Mouse (Mus musculus): Measurements from ENCODE around the gene Ssrp1. TPM values are rescaled to one million over a fixed set of nuclear protein-coding genes. Genes with fewer than 3 reads are reported as not detected.
A peak's percentile ranks its signal among the peaks of the same experiment; 100 is the strongest.

Ssrp1 gene
- total RNA-seq, 2 experiments from 2014 or later, result 104 TPM

GRCm38 (mm10) chr2:85034169-85034568 is 2.9 kb upstream of the Ssrp1 start:
- no peak for DNase-seq (ENCODE audit: low spot score in 2 of 2)

GRCm38 (mm10) chr2:85036507-85037046 is 457 bp upstream of the Ssrp1 start:
- no peak for DNase-seq (ENCODE audit: low spot score in 2 of 2)

- no peak for DNase-seq (ENCODE audit: low spot score in 2 of 2)
These were observed 1.3 kb downstream of the Ssrp1 start for GRCm38 (mm10) chr2:85038336-85038735.

GRCm38 (mm10) chr2:85043623-85044022 is 6.6 kb downstream of the Ssrp1 start:
- DNase-seq (ENCODE audit: low spot score in 2 of 2), result no peak

GRCm38 (mm10) chr2:85046222-85046621 is 9.2 kb downstream of the Ssrp1 start:
- DNase-seq (ENCODE audit: low spot score in 2 of 2), result no peak

- DNase-seq (ENCODE audit: low spot score in 2 of 2), result no peak
These were observed 10.0 kb downstream of the Ssrp1 start for GRCm38 (mm10) chr2:85047081-85047480.

GRCm38 (mm10) chr2:85047596-85048167 is 10.6 kb downstream of the Ssrp1 start, which contains the start of gene Tnks1bp1:
Tnks1bp1 (plus strand) TSS chr2:85048022.
- DNase-seq (ENCODE audit: low spot score in 2 of 2), result peak; percentile 90 to 95

- peak; percentile 70 to 79 for DNase-seq (ENCODE audit: low spot score in 2 of 2)
These were observed 11.2 kb downstream of the Ssrp1 start for GRCm38 (mm10) chr2:85048168-85048751.

- no peak for DNase-seq (ENCODE audit: low spot score in 2 of 2)
These were observed 12.2 kb downstream of the Ssrp1 start for GRCm38 (mm10) chr2:85049277-85049676.

GRCm38 (mm10) chr2:85050001-85050634 is 13.1 kb downstream of the Ssrp1 start:
- DNase-seq (ENCODE audit: low spot score in 2 of 2), result peak in 1 of 2 experiments; percentile 54

- DNase-seq (ENCODE audit: low spot score in 2 of 2), result no peak
These were observed 13.7 kb downstream of the Ssrp1 start for GRCm38 (mm10) chr2:85050746-85051145.

GRCm38 (mm10) chr2:85053192-85053816 is 16.3 kb downstream of the Ssrp1 start:
- no peak for DNase-seq (ENCODE audit: low spot score in 2 of 2)

GRCm38 (mm10) chr2:85056711-85057110 is 19.7 kb downstream of the Ssrp1 start:
- no peak for DNase-seq (ENCODE audit: low spot score in 2 of 2)

- DNase-seq (ENCODE audit: low spot score in 2 of 2), result no peak
These were observed 22.6 kb downstream of the Ssrp1 start for GRCm38 (mm10) chr2:85059677-85060076.

- no peak for DNase-seq (ENCODE audit: low spot score in 2 of 2)
These were observed 23.6 kb downstream of the Ssrp1 start for GRCm38 (mm10) chr2:85060591-85061060.

- DNase-seq (ENCODE audit: low spot score in 2 of 2), result no peak
These were observed 24.1 kb downstream of the Ssrp1 start for GRCm38 (mm10) chr2:85061107-85061541.

GRCm38 (mm10) chr2:85065141-85065875 is 28.3 kb downstream of the Ssrp1 start:
- peak in 1 of 2 experiments; percentile 39 for DNase-seq (ENCODE audit: low spot score in 2 of 2)

GRCm38 (mm10) chr2:85066937-85067336 is 29.9 kb downstream of the Ssrp1 start:
- no peak for DNase-seq (ENCODE audit: low spot score in 2 of 2)

GRCm38 (mm10) chr2:85067903-85068625 is 31.0 kb downstream of the Ssrp1 start:
- no peak for DNase-seq (ENCODE audit: low spot score in 2 of 2)

GRCm38 (mm10) chr2:85068626-85069025 is 31.6 kb downstream of the Ssrp1 start:
- DNase-seq (ENCODE audit: low spot score in 2 of 2), result no peak

Data from layer of hippocampus, postnatal 14 days (tissue).